Mouse (Mus musculus) left cerebral cortex, adult 18-20 months (tissue): Measurements from ENCODE around the gene Rai1. TPM values are rescaled to one million over a fixed set of nuclear protein-coding genes. Genes with fewer than 3 reads are reported as not detected.

ENCODE experiments used
- DNase-seq, 2 experiments: peaks; one replicate each; pipeline ENCODE4 v3.0.0; 2021 to 2022; ENCODE audit warnings: low spot score in 2 of 2, mixed read lengths in 1 of 2
- total RNA-seq, 2 experiments: library from RNA; stranded (reverse); gene quantifications; 2 replicates each; pipeline ENCODE4 v1.2.3; 2021

Gene Rai1
- total RNA-seq, 2 experiments from 2014 or later: 74.0 to 76.1 TPM

DNA sequence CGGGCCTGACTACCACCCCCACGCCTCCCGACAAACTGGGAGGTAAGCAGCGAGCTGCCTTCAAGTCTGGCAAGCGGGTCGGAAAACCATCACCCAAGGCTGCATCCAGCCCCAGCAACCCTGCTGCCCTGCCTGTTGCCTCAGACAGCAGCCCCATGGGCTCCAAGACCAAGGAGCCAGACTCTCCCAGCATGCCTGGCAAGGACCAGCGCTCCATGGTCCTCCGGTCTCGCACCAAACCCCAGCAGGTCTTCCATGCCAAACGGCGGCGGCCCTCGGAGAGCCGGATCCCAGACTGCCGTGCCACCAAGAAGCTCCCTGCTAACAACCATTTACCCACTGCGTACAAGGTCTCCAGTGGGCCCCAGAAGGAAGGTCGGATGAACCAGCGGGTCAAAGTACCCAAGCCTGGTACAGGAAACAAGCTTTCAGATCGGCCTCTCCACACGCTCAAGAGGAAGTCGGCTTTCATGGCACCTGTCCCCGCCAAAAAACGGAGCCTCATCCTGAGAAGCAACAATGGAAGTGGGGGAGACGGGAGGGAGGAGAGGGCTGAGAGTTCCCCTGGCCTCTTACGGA is 83.6 kb downstream of the Rai1 start:
- DNase-seq: no peak

- peak; percentile 33 to 56 for DNase-seq
Observed at GRCm38 (mm10) chr11:60189501-60190040, 84.8 kb downstream of the Rai1 start.

DNA sequence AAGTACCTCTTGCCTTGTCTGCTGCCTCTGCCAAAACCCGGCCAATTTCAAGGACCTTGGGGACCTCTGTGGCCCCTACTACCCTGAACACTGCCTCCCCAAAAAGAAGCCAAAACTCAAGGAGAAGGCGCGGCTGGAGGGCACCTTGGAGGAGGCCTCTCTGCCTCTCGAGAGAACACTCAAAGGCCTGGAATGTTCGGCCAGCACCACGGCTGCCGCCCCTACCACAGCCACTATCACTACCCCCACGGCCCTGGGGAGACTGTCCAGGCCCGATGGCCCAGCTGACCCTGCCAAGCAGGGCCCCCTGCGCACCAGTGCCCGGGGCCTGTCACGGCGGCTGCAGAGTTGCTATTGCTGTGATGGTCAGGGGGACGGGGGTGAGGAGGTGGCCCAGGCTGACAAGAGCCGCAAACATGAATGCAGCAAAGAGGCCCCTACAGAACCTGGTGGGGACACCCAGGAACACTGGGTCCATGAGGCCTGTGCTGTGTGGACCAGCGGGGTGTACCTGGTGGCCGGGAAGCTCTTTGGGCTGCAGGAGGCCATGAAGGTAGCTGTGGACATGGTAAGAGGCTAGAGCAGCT is 85.3 kb downstream of the Rai1 start:
- DNase-seq: no peak

DNA sequence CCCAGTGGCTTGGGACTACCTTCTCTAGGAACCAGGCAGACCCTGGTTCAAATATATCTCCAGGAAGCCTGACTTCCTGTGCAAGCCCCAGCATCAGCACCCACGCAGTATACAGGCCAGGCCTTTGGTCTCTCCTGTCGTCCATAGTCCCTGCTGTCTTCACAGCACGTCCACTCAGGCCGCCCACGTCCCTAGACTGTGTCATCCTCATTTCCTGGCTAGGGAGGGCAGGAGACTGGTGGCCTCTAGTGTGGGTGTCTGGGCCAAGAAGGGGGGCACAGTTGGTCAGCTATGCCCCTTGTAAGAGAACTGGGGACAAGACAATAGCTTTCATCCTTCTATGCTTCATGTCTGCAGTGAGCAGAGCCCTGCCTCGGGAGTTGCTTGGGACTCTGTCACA is 87.7 kb downstream of the Rai1 start:
- DNase-seq: no peak

DNA sequence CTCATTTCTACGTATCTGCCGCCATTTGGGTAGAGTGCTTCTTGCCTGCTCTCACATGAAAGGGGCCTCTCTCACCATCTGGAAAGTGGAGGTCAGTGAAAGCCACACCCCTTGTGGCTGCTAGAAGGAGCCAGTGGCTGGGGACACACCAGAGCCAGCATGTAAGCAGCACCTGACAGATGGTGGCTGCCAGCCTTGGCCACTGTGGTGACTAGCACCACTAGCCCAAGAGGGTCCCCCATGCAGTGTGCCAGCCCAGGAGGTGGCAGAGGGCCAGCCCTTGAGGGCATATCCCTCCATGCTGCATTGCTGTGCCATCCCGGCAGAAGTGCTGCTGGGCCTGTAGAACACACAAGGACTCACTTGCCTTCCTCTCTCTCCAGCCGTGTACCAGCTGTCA is 88.7 kb downstream of the Rai1 start:
- DNase-seq: no peak

DNA sequence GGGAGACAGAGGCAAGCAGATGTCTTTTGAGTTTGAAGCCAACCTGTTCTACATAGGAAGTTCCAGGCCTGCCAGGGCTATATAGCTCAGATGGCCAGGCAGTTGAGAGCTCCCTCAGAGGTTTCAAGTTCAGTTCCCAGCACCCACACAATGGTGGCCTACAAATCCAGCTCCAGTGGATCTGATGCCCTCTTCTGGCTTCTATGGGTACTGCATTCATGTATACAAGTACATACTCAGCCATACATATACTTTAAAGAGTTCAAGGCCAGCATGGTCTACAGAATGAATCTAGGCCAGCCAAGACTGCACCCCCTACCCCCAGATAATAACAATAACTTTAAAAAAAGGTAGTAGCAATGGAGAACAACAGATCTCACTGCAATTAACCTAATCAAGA is 90.3 kb downstream of the Rai1 start:
- no peak for DNase-seq

- DNase-seq: no peak
Observed at GRCm38 (mm10) chr11:60196344-60196743, 91.5 kb downstream of the Rai1 start.

DNA sequence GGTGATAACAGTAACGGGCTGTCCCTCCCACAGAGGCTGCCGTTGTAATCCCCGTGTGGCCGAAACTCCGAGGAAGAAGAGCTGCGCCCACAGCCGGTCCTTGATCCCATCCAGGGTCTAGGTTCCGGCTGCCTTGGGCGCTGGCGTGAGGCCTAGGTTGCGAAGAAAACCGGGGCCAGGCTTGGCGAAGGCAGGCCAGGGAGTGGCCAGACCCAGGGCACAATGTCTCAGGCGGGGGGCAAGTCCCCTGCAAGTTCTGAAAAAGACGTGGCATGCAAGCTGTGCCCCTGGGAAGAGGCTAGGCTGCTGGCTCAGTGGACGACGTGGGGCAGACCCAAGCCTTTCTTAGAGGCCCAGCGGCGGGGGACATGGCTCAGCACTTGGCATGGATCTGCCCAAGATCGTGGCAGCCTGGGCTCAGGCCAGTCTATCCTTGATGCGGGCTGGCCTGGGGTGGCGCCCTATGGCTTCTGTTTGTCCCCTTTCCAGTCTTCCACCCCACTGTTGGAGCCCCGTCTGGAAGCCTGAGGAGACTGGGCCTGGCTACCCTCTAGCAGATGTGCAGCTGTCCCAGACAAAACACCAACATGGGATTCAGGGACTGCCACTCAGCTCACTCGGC is 93.3 kb downstream of the Rai1 start:
- DNase-seq: no peak

- no peak for DNase-seq
Observed at GRCm38 (mm10) chr11:60198651-60199050, 93.8 kb downstream of the Rai1 start.

- peak; percentile 93 to 96 for DNase-seq
Observed at GRCm38 (mm10) chr11:60199702-60200184, 94.9 kb downstream of the Rai1 start.

DNA sequence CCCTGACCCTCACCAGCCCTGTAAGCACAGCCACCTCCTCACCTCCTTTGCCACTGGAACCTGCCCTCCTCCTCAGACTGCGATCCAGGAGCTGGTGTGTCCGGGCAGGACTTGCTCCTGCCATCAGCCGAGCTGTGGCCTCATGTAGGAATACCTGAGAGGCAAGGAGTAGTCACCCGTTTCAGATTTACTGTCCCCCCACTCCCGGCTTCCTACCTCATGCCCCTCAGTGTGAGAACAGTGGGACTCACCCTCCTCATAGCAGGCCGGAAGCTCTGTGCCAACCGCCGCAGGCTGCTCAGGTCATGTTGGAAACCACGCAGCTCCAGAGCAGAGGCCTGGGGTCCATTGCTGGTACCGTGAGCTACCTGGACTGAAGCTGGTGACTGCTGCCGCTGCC is 95.6 kb downstream of the Rai1 start:
- DNase-seq: no peak

DNA sequence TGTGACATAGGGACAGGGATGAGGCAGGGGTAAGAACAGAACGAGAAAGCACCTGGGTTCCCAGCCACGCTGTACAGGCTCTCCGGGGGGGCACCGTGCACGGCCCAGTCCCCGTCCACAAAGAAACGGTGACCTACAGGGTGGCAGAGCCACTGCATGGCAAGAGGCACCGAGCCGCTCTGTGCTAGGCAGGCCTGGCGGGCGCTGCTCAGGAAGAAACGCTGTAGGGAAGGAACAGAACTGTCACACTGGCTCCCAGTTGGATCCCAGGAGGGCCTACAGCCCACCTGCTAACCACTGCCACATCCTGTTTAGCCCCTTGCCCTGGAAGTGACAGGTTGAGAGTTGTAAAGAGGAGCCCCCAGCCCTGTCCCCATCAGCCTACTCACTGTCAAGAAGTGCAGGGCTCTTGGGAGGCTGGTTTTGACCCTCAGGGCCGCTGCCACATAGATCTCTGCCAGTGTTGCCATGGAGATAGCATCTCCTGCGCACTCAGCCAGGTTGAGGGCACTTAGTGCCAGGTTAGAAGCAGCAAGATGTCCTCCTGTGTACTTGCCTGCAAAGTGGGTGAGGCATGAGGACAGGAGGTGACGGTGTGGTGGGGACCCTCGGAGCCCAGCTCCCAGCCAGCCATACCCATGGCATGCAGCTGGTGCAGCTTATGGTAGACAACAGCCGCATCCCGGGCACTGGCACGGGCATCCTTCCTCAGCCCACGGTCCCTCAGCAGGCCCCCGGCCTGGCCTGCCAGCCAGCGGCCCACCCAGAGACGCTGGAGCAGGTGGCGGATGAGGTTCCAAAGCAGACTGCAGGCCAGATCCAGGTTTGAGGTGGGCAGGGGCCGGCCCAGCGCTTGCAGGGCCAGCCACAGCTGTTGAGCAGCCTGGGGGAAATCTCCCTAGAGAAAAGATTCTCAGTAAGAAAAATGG is 98.2 kb downstream of the Rai1 start:
- no peak for DNase-seq

GRCm38 (mm10) chr11:60205026-60205425 is 100.2 kb downstream of the Rai1 start:
- no peak for DNase-seq

- no peak for DNase-seq
Observed at GRCm38 (mm10) chr11:60206207-60206606, 101.4 kb downstream of the Rai1 start.

DNA sequence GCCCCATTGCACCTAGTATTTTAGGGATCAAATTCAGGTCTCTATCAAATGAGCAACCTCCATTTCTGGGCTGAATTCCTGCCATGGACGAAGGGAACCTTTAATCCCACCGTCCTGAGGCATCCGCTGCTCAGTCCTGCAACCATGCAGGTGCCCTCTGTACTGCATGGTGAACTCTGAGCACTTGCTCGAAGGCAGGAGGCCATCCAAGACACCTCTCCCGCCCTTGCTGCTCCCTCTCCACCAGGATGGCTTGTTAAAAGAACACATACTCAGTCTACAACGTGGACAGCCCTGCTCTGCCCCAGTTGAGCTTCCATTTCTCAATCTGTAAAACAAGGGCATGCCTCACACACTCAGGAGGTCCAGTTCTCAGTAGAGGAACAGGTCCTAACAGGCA is 103.4 kb downstream of the Rai1 start:
- DNase-seq: no peak

GRCm38 (mm10) chr11:60208712-60209111 is 103.9 kb downstream of the Rai1 start:
- no peak for DNase-seq

- DNase-seq: peak; percentile 66 to 74
Observed at GRCm38 (mm10) chr11:60209217-60209932, 104.6 kb downstream of the Rai1 start.

- DNase-seq: no peak
Observed at GRCm38 (mm10) chr11:60209933-60210249, 105.1 kb downstream of the Rai1 start.

GRCm38 (mm10) chr11:60210305-60210724 is 105.5 kb downstream of the Rai1 start:
- DNase-seq: peak; percentile 78 to 83

DNA sequence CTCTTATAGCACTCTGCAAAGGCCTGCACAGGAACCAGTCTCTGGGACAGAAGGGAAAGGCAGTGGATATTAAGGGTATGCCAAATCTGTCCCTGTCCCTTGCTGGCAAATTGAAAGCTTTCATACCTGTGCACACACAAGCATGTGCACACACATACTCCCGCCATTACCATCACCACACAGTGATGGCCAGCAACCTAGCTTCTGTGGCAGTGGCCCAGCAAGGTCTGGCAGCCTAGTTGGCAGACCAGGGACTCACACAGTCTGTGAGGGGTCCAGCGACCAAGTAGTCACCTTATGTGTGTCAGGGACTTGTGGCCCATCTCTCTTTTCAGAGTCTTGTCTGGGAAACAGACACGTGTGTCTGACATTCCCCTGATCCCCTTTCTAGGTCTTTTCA is 106.3 kb downstream of the Rai1 start:
- DNase-seq: no peak

DNA sequence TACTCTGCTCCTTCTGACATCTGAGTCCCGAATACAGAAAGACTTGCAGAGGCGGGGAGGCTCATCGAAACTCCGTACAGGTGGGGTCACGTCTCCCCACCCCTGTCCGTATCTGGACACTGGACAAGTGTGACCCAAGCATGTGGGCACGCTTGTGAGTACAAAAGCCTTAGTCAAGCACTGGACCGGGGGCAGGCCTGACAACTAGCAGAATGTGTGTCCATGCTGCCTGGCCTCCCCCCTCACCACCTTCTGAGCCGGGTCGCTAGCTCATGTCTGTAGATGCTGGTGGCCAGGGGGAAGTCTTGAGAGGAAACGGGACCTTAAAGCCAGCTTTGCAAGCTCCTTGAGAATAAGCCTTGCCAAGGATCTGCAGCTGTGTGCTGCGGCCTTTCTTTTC is 106.9 kb downstream of the Rai1 start:
- no peak for DNase-seq
